Mouse (Mus musculus) bone marrow macrophage, adult 2 months (primary cell): Measurements from ENCODE around the gene Ugt1a1. TPM values are rescaled to one million over a fixed set of nuclear protein-coding genes. Genes with fewer than 3 reads are reported as not detected.

Source experiments
- H3K27ac ChIP-seq: 2 replicates; pipeline ENCODE4 v1.5.1; 2012; ENCODE audit warnings: low read depth, low read length; ENCODE audit not compliant: insufficient read depth
- H3K4me1 ChIP-seq: 2 replicates; pipeline ENCODE4 v1.6.1; 2012; ENCODE audit warnings: low read length; ENCODE audit not compliant: control insufficient read depth, insufficient read depth
- H3K4me3 ChIP-seq: 2 replicates; pipeline ENCODE4 v1.5.1; 2012; ENCODE audit warnings: mild to moderate bottlenecking, low read length, moderate library complexity; ENCODE audit not compliant: insufficient read depth
- CTCF ChIP-seq: IDR thresholded peaks from 2 replicates; pipeline ENCODE4 v1.5.1; 2012; ENCODE audit warnings: low read depth, mild to moderate bottlenecking, low read length, moderate library complexity
- POLR2A ChIP-seq: IDR thresholded peaks from 2 replicates; pipeline ENCODE4 v1.6.1; 2012; ENCODE audit warnings: mild to moderate bottlenecking, low read depth, low read length, borderline replicate concordance
- polyA plus RNA-seq: library from polyadenylated mRNA; stranded (reverse); fragments of >200 nt; gene quantifications from 2 replicates; pipeline ENCODE4 v1.2.4, GENCODE M21; 2012; ENCODE audit not compliant: missing spikeins, insufficient read depth, insufficient read length

Gene Ugt1a1
- polyA plus RNA-seq, 1 experiment: 12.7 TPM

DNA sequence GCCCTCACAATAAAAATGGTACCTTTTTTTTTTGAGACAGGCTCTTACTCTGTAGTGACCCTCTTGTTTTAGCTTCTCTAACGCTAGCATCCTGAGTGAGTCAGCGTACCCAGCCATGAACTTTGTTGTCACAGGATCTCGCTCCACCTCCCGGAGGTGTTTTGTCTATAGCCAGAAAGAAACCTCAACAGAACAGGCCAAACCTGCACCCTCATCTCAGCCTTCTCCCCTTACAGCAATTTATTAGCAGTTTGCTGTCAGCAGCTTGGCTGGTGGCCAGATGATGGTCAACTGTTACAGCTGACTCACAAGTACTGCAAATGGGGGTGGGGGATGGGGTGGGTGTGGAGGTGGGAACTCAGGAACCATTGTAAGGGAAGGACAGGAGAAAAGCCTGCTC lies 50.5 kb downstream of the Ugt1a1 start:
- TF ChIP-seq POLR2A: no peak
- no peak for TF ChIP-seq CTCF
- Histone ChIP-seq H3K27ac (no peak overlapping the region), H3K4me1 (peaks cover 12% of the 10 kb centered on the region), H3K4me3 (no peak overlapping the region)

GRCm38 (mm10) chr1:88262961-88263360 lies 51.2 kb downstream of the Ugt1a1 start:
- H3K4me1 ChIP-seq: peaks cover 12% of the 10 kb centered on the region
- TF ChIP-seq POLR2A (no peak), CTCF (no peak)
- no peak overlapping the region for H3K27ac ChIP-seq
- H3K4me3 ChIP-seq: no peak overlapping the region

GRCm38 (mm10) chr1:88263778-88264177 lies 52.0 kb downstream of the Ugt1a1 start:
- no peak overlapping the region for H3K27ac ChIP-seq
- TF ChIP-seq CTCF (no peak), POLR2A (no peak)

GRCm38 (mm10) chr1:88264237-88264868 lies 52.6 kb downstream of the Ugt1a1 start:
- no peak overlapping the region for H3K27ac ChIP-seq
- no peak overlapping the region for H3K4me3 ChIP-seq
- TF ChIP-seq POLR2A (no peak), CTCF (no peak)
- H3K4me1 ChIP-seq: peaks cover 12% of the 10 kb centered on the region

More at GRCm38 (mm10) chr1:88263778-88264177, 52.0 kb downstream of the Ugt1a1 start:
- peaks cover 12% of the 10 kb centered on the region for H3K4me1 ChIP-seq
- H3K4me3 ChIP-seq: no peak overlapping the region

- Histone ChIP-seq H3K4me1 (peaks cover 12% of the 10 kb centered on the region), H3K4me3 (no peak overlapping the region), H3K27ac (no peak overlapping the region)
- TF ChIP-seq CTCF: no peak
- TF ChIP-seq POLR2A: no peak
Observed at GRCm38 (mm10) chr1:88264869-88265240, 53.1 kb downstream of the Ugt1a1 start.

GRCm38 (mm10) chr1:88266123-88266522 lies 54.4 kb downstream of the Ugt1a1 start:
- H3K27ac ChIP-seq: no peak overlapping the region
- no peak for TF ChIP-seq CTCF
- TF ChIP-seq POLR2A: no peak

DNA sequence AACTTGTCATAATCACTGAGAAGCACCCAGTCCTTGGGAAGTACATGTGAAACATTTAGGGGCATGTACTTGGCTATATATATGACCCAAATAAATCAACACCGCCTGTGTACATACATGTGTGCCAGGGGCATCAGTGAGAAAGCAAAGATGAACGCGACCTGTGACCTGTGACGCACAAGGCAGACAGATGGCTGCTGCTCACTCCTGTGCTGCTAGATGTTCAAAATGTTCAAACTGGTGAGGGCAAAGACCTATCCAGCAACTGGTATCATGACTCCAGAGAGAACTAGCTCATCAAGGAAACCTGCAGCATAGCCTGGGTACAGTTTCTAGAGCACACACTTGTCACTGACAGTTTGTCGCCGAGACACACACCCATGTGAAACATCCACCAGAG lies 55.7 kb downstream of the Ugt1a1 start:
- no peak overlapping the region for H3K4me3 ChIP-seq
- peaks cover 5% of the 10 kb centered on the region for H3K4me1 ChIP-seq
- TF ChIP-seq POLR2A (no peak), CTCF (no peak)

More at GRCm38 (mm10) chr1:88266123-88266522, 54.4 kb downstream of the Ugt1a1 start:
- H3K4me3 ChIP-seq: no peak overlapping the region
- H3K4me1 ChIP-seq: peaks cover 12% of the 10 kb centered on the region

DNA sequence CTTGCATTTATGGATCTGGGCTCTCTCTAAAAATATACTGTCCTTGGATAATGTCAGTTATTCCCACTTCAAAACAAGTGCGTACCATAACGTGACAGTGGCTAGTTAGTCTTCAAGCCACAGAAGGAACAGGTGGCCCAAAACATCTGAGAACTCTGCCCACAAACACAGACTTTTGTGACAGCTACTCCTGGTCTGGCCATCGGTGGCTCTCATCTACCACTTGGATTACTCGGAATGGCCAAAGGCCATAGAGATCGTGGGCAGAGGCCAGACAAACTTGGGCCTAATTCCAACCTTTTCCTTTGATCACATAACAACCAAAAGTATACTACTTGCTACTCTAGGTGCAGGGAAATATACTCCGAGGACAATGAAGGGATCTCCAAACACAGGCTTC lies 56.3 kb downstream of the Ugt1a1 start:
- Histone ChIP-seq H3K27ac (no peak overlapping the region), H3K4me1 (no peaks in the 10 kb centered on the region), H3K4me3 (no peak overlapping the region)
- TF ChIP-seq CTCF (no peak), POLR2A (no peak)

More for the DNA sequence above, 55.7 kb downstream of the Ugt1a1 start:
- H3K27ac ChIP-seq: no peak overlapping the region

Other genes starting within 250 kb of the Ugt1a1 start
- 16.7 and 19.2 TPM in 2 replicates for gene Usp40, start 203.4 kb upstream of the Ugt1a1 start, polyA plus RNA-seq
- not detected in 2 replicates for gene Ugt1a10, start 156.6 kb upstream of the Ugt1a1 start, polyA plus RNA-seq
- 5.6 TPM in 1 of 2 replicates, not detected in the other for gene Ugt1a9, start 141.2 kb upstream of the Ugt1a1 start, polyA plus RNA-seq
- gene Ugt1a8, start 124.1 kb upstream of the Ugt1a1 start, polyA plus RNA-seq: 8.3 TPM in 1 of 2 replicates, not detected in the other
- 130 and 184 TPM in 2 replicates for gene Ugt1a7c, start 116.9 kb upstream of the Ugt1a1 start, polyA plus RNA-seq
- 23.8 and 25.2 TPM in 2 replicates for gene Ugt1a6b, start 108.7 kb upstream of the Ugt1a1 start, polyA plus RNA-seq
- gene Ugt1a6a, start 77.2 kb upstream of the Ugt1a1 start, polyA plus RNA-seq: 34.0 and 62.4 TPM in 2 replicates
- 35.1 and 38.1 TPM in 2 replicates for gene Ugt1a5, start 45.9 kb upstream of the Ugt1a1 start, polyA plus RNA-seq
- 10.9 and 11.5 TPM in 2 replicates for gene Ugt1a2, start 11.4 kb upstream of the Ugt1a1 start, polyA plus RNA-seq
- gene Dnajb3, start 6.2 kb upstream of the Ugt1a1 start, polyA plus RNA-seq: not detected in 2 replicates
- 1.6 and 2.9 TPM in 2 replicates for gene Mroh2a, start 15.0 kb downstream of the Ugt1a1 start, polyA plus RNA-seq
- 69.1 and 71.0 TPM in 2 replicates for gene Hjurp, start 65.7 kb downstream of the Ugt1a1 start, polyA plus RNA-seq
- not detected in 2 replicates for gene Trpm8, start 65.7 kb downstream of the Ugt1a1 start, polyA plus RNA-seq
- gene Spp2, start 195.0 kb downstream of the Ugt1a1 start, polyA plus RNA-seq: not detected in 2 replicates